Mouse (Mus musculus): ENCODE data around the gene Gm20809. TPM values are rescaled to one million over a fixed set of nuclear protein-coding genes. Genes with fewer than 3 reads are reported as not detected.
"Not testable (repeated sequence)": the region's sequence is repeated elsewhere in the genome, so short reads cannot be mapped to it uniquely, and the experiment has no call there.

The Gm20809 gene
- total RNA-seq (2021), result not detected
- long read RNA-seq, experiment 1, result 0 reads
- long read RNA-seq, experiment 2, result 0 reads

DNA sequence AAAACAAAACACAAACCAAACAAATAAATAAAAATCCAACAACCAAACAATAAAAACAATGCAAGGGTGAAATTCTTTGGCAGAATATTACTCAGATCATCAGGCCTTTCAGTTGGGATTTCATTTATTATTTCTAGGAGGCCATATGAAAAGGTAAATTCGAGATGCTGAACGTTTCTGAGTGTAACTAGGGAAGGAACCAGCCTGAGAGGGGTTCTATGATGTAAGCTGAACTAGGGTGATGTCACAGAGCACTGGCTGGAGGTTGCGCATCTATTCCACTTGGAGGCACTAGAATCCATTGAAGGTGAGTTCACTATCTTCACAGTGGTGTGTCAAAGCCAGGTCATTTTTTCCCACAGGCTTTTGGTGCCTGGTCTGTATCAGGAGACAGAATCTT lies at the start of gene Gm20809:
TSS of gene Gm20809 (plus strand) at position 301 of the 400 bp plus-strand sequence.
- intact Hi-C loops (cut with DNase I), result not testable (repeated sequence)

More for the DNA sequence above, at the start of gene Gm20809:
- DNase-seq, result not testable (repeated sequence)
